Mouse (Mus musculus) forebrain, embryonic 14.5 days (tissue): Measurements from ENCODE around the gene Chst7. TPM values are rescaled to one million over a fixed set of nuclear protein-coding genes. Genes with fewer than 3 reads are reported as not detected.

Experiments
- ATAC-seq: fragments of 200-750 bp; cut with Nextera tagmentation; 2 replicates; pipeline ENCODE4 v1.8.0; 2017; ENCODE audit warnings: mild to moderate bottlenecking, moderate library complexity
- DNase-seq: peaks from one replicate; pipeline ENCODE4 v3.0.0-alpha.2; 2015; ENCODE audit warnings: low spot score
- H3K27ac ChIP-seq: fragments of 300-500 bp; sonication (generic); 2 replicates; pipeline ENCODE4 v1.5.1; 2014; ENCODE audit warnings: low read depth, mild to moderate bottlenecking, control low read depth, low read length, moderate library complexity
- H3K27me3 ChIP-seq: fragments of 300-500 bp; sonication (generic); replicated peaks from 2 replicates; pipeline ENCODE4 v1.6.1; 2014; ENCODE audit warnings: low read length, control low read depth, mixed read lengths; ENCODE audit not compliant: control insufficient read depth, insufficient read depth
- H3K36me3 ChIP-seq: fragments of 300-500 bp; sonication (generic); 2 replicates; pipeline ENCODE4 v1.6.1; 2014; ENCODE audit warnings: low read length, control low read depth; ENCODE audit not compliant: control insufficient read depth, insufficient read depth
- H3K4me1 ChIP-seq: fragments of 300-500 bp; sonication (generic); 2 replicates; pipeline ENCODE4 v1.6.1; 2014; ENCODE audit warnings: antibody characterized with exemption, low read length, control low read depth; ENCODE audit not compliant: control insufficient read depth, insufficient read depth
- H3K4me2 ChIP-seq: fragments of 300-500 bp; sonication (generic); 2 replicates; pipeline ENCODE4 v1.6.1; 2014; ENCODE audit warnings: mild to moderate bottlenecking, control low read depth, low read length
- H3K4me3 ChIP-seq: fragments of 300-500 bp; sonication (generic); 2 replicates; pipeline ENCODE4 v1.5.1; 2014; ENCODE audit warnings: low read depth, low read length, control low read depth
- H3K9ac ChIP-seq: fragments of 300-500 bp; sonication (generic); 2 replicates; pipeline ENCODE4 v1.6.1; 2014; ENCODE audit warnings: mild to moderate bottlenecking, low read length, control low read depth, moderate library complexity
- H3K9me3 ChIP-seq: fragments of 300-500 bp; sonication (generic); replicated peaks from 2 replicates; pipeline ENCODE4 v1.6.1; 2016; ENCODE audit warnings: low read length, control low read depth, mixed read lengths; ENCODE audit not compliant: control insufficient read depth
- WGBS: fragments of 180-500 bp; shearing (Covaris S2); extraction: QIAGEN DNeasy Blood & Tissue Kit; methylation state at CpG from one replicate; pipeline ENCODE4 v1.1.7; 2014; 5-methylcytosine and 5-hydroxymethylcytosine counted together
- polyA plus RNA-seq: library from polyadenylated mRNA; unstranded; fragments of >200 nt; fragmentation: Nextera tagmentation; extraction: Ambion mirVana; gene quantifications from 2 replicates; pipeline ENCODE4 v1.2.1, GENCODE M21; 2014

Chst7 gene
- polyA plus RNA-seq, 1 experiment from 2014 or later = 3.6 TPM

DNA sequence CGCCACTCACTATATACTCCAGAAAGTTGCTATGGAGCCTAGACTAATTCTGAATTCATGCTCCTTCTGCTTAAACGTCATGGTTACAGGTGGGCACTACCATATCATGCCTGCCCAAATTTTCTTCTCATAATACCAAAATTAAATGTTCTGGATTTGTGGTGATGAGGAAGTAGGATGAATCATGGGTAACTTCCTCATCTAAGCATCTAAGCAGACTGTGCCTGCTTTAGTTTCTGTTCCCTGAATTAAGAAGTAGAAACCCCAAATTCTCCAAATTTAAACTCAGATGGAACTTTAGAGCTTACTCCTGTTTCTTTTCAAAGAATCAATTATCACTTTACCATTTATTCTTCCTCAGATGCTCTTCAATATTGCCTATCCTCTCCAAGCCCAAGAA is 58.4 kb downstream of the Chst7 start:
- H3K36me3 ChIP-seq = no peaks in the 10 kb centered on the region
- 76% methylated on average over 2 of the region's 2 CpGs for WGBS

DNA sequence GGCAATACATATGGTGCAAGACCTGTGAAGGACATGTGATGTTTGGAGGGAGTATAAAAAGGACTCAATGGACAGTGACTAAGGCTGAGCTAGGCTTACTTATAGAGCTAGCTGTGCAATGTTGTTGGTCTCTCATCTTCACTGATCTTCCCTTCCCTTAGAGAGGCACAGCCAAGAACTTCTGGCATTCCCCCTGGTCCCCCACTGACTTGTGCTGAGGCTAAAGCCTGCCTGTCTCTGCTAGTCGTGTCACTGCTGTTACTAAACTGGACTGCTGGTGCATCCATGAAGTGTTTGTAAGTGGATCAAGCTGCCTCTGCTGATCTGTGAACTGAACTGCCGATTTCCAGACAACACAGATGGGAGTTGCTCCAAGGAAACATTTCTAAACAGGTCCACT is 66.1 kb downstream of the Chst7 start:
- Histone ChIP-seq H3K27ac (no peak overlapping the region), H3K4me2 (no peak overlapping the region), H3K4me3 (no peak overlapping the region), H3K9ac (no peak overlapping the region), H3K27me3 (no peaks in the 10 kb centered on the region), H3K4me1 (no peaks in the 10 kb centered on the region), H3K36me3 (no peaks in the 10 kb centered on the region), H3K9me3 (no peaks in the 10 kb centered on the region)
- no peak for ATAC-seq
- 71% methylated on average over 2 of the region's 2 CpGs for WGBS
- no peak for DNase-seq

More for the DNA sequence above, 58.4 kb downstream of the Chst7 start:
- no peaks in the 10 kb centered on the region for H3K27me3 ChIP-seq
- ATAC-seq = no peak
- no peaks in the 10 kb centered on the region for H3K4me1 ChIP-seq
- no peaks in the 10 kb centered on the region for H3K9me3 ChIP-seq
- H3K4me2 ChIP-seq = no peak overlapping the region
- H3K27ac ChIP-seq = no peak overlapping the region
- no peak for DNase-seq
- no peak overlapping the region for H3K4me3 ChIP-seq
- H3K9ac ChIP-seq = no peak overlapping the region

DNA sequence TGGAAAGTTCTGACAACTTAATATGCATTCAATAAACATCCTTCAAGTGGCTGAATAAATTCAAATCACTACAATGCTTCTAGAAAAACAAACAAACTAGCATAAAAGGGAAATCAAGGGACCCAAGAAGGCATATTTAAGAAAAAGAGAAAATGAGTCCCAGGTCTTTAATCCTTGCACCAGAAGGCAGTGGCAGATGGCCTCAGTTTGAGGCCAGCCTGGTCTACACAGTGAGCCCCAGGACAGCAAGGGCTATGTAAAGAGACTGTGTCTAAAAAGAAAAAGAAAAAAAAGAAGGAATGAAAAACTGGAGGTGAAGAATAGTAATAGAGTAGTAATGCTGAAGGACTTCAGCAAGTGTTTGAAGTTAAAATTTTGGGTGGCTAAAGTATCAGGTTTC is 69.6 kb downstream of the Chst7 start:
- ATAC-seq (no peak), DNase-seq (no peak)
- H3K4me3 ChIP-seq = no peak overlapping the region
- no peak overlapping the region for H3K27ac ChIP-seq
- no peaks in the 10 kb centered on the region for H3K9me3 ChIP-seq
- no peaks in the 10 kb centered on the region for H3K4me1 ChIP-seq
- H3K36me3 ChIP-seq = no peaks in the 10 kb centered on the region
- H3K9ac ChIP-seq = no peak overlapping the region
- no peaks in the 10 kb centered on the region for H3K27me3 ChIP-seq
- H3K4me2 ChIP-seq = no peak overlapping the region

DNA sequence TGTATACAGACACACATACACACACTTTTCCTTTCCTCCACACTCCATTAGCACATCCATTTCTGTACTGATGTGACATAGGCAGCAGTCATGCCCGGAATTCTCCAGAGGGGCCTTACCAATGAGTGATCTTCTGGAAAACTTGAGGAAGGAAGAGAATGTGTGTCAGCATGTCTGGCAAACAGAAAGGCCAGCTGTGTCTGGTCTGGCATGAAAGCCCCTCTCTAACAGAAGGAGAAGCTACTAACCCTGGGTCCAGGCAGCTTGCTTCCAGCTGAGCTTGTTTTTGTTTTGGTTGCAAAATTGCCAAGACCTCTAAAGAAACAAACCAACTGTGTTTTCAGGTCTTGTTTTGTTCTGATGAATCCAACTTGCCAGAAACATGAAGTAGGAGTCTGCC is 70.1 kb downstream of the Chst7 start:
- ATAC-seq = no peak
- no peaks in the 10 kb centered on the region for H3K36me3 ChIP-seq
- DNase-seq = no peak
- no peaks in the 10 kb centered on the region for H3K9me3 ChIP-seq
- WGBS = 79% methylated on average over 1 of the region's 1 CpGs
- H3K4me3 ChIP-seq = no peak overlapping the region
- no peak overlapping the region for H3K27ac ChIP-seq
- H3K4me1 ChIP-seq = no peaks in the 10 kb centered on the region
- no peak overlapping the region for H3K9ac ChIP-seq
- H3K4me2 ChIP-seq = no peak overlapping the region
- no peaks in the 10 kb centered on the region for H3K27me3 ChIP-seq

Other genes with a start within 250 kb of the Chst7 start
- gene Slc9a7, start 232.2 kb downstream of the Chst7 start, polyA plus RNA-seq = 2.7 and 4.9 TPM in 2 replicates